Mouse (Mus musculus): ENCODE measurements at regions not wholly inside any gene's neighbourhood (a gene's known extent, or its start where the extent isn't known, plus 50 kb on each side); places are given as distances from the start of the nearest gene placed in this dataset.

DNA sequence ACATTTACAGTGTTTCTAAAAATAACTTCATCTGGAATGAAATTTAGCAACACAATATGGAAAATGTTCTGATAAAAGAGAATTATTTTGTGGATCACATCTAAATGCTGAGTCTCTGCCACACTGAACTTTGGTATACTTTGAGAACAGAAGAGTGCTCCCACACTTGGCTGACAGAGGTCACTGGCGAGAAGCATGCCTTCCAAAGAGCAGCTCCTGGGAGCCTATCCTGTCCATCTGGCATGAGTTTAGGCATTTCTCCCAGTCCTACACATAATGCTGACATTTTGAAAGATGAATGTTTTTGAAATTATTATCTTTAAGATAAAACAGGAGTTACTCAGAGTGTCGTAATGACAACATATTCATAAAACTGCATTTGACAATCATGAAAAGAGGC, 939.2 kb upstream of the Nr2f1 start:
- TF ChIP-seq CTCF (IDR thresholded peaks at IDR 0.05; ENCODE audit: borderline replicate concordance, extremely low read depth, insufficient read depth, insufficient read length) (no peak), POLR2A (IDR thresholded peaks at IDR 0.05; ENCODE audit: borderline replicate concordance, extremely low read depth, insufficient read depth, insufficient read length, poor library complexity, severe bottlenecking) (no peak)
